Mouse (Mus musculus) liver, adult 2 months (tissue): Measurements from ENCODE around the gene Slc5a1. TPM values are rescaled to one million over a fixed set of nuclear protein-coding genes. Genes with fewer than 3 reads are reported as not detected.
A peak's percentile ranks its signal among the peaks of the same experiment; 100 is the strongest.

Source experiments
- DNase-seq: peaks from one replicate; pipeline ENCODE4 v3.0.0-alpha.2; 2011; ENCODE audit warnings: low read depth, low spot score; ENCODE audit errors: extremely low read depth
- H3K27ac ChIP-seq: fragments of 200-500 bp; replicated peaks from 2 replicates; pipeline ENCODE4 v1.5.1; 2012; ENCODE audit warnings: low read depth, mild to moderate bottlenecking, control low read depth, inconsistent platforms, low read length; ENCODE audit not compliant: insufficient read depth
- H3K27me3 ChIP-seq: fragments of 200-500 bp; 2 replicates; pipeline ENCODE4 v1.6.1; 2012; ENCODE audit warnings: mild to moderate bottlenecking, moderate library complexity, low read length, inconsistent platforms; ENCODE audit not compliant: control insufficient read depth, insufficient read depth
- H3K36me3 ChIP-seq: fragments of 200-500 bp; 2 replicates; pipeline ENCODE4 v1.6.1; 2012; ENCODE audit warnings: low read length, inconsistent platforms; ENCODE audit not compliant: control insufficient read depth, insufficient read depth
- H3K4me1 ChIP-seq: fragments of 200-500 bp; 2 replicates; pipeline ENCODE4 v1.6.1; 2011; ENCODE audit warnings: low read length; ENCODE audit not compliant: control insufficient read depth, insufficient read depth
- H3K4me3 ChIP-seq: fragments of 200-500 bp; 2 replicates; pipeline ENCODE4 v1.5.1; 2011; ENCODE audit warnings: low read depth, mild to moderate bottlenecking, control low read depth, low read length, moderate library complexity; ENCODE audit not compliant: insufficient read depth
- H3K79me2 ChIP-seq: fragments of 200-500 bp; 2 replicates; pipeline ENCODE4 v1.6.1; 2012; ENCODE audit warnings: inconsistent platforms, mild to moderate bottlenecking, low read length, moderate library complexity; ENCODE audit not compliant: control insufficient read depth, insufficient read depth
- H3K9ac ChIP-seq: fragments of 200-500 bp; 2 replicates; pipeline ENCODE4 v1.6.1; 2012; ENCODE audit warnings: low read depth, mild to moderate bottlenecking, control low read depth, inconsistent platforms, low read length
- CTCF ChIP-seq: fragments of 200-500 bp; IDR thresholded peaks from 2 replicates; pipeline ENCODE4 v1.5.1; 2011; ENCODE audit warnings: low read depth, low read length, control low read depth
- POLR2A ChIP-seq: fragments of 200-500 bp; IDR thresholded peaks from 2 replicates; pipeline ENCODE4 v1.6.1; 2011; ENCODE audit warnings: low read length, control low read depth; ENCODE audit not compliant: insufficient read depth; ENCODE audit errors: extremely low read depth
- WGBS: fragments of 180-500 bp; shearing (Covaris S2); methylation state at CpG from one replicate; pipeline ENCODE4 v1.1.7; 2018; 5-methylcytosine and 5-hydroxymethylcytosine counted together
- polyA plus RNA-seq: library from polyadenylated mRNA; depleted of rRNA; stranded (reverse); fragments of >200 nt; gene quantifications from 2 replicates; pipeline ENCODE4 v1.2.3, GENCODE M21; 2012
- total RNA-seq: library from RNA; depleted of rRNA; stranded (reverse); fragments of >200 nt; gene quantifications from 2 replicates; pipeline ENCODE4 v1.2.3, GENCODE M21; 2014

Gene Slc5a1
- total and polyA plus RNA-seq, 2 experiments: 0.22 to 0.55 TPM

- Histone ChIP-seq H3K27ac (no peak overlapping the region), H3K36me3 (no peaks in the 10 kb centered on the region), H3K4me1 (peaks cover 3% of the 10 kb centered on the region; the same call in 1 of the 2 replicates), H3K9ac (no peak overlapping the region), H3K27me3 (no peaks in the 10 kb centered on the region), H3K4me3 (no peak overlapping the region), H3K79me2 (no peaks in the 10 kb centered on the region)
- TF ChIP-seq POLR2A (no peak), CTCF (peak; percentile 48)
- WGBS: 45% methylated on average over 7 of the region's 7 CpGs
- peak; percentile 72 for DNase-seq
Measured at GRCm38 (mm10) chr5:33142790-33143455, 38.9 kb downstream of the Slc5a1 start.

GRCm38 (mm10) chr5:33144025-33144424 is 40.0 kb downstream of the Slc5a1 start:
- WGBS: 25% methylated on average over 5 of the region's 5 CpGs
- no peaks in the 10 kb centered on the region for H3K27me3 ChIP-seq
- H3K4me1 ChIP-seq: peaks cover 3% of the 10 kb centered on the region; the same call in 1 of the 2 replicates
- peak; percentile 65 for DNase-seq
- H3K79me2 ChIP-seq: no peaks in the 10 kb centered on the region
- no peak overlapping the region for H3K4me3 ChIP-seq
- H3K9ac ChIP-seq: no peak overlapping the region
- TF ChIP-seq CTCF: peak; percentile 67; the same call in 1 of the 2 replicates
- TF ChIP-seq POLR2A: no peak
- H3K36me3 ChIP-seq: no peaks in the 10 kb centered on the region
- H3K27ac ChIP-seq: no peak overlapping the region

GRCm38 (mm10) chr5:33146837-33147236 is 42.8 kb downstream of the Slc5a1 start:
- Histone ChIP-seq H3K9ac (no peak overlapping the region), H3K4me3 (no peak overlapping the region), H3K4me1 (peaks cover 6% of the 10 kb centered on the region), H3K27me3 (no peaks in the 10 kb centered on the region), H3K36me3 (no peaks in the 10 kb centered on the region), H3K79me2 (no peaks in the 10 kb centered on the region), H3K27ac (no peak overlapping the region)
- no peak for TF ChIP-seq POLR2A
- TF ChIP-seq CTCF: no peak
- DNase-seq: peak; percentile 22
- WGBS: 87% methylated on average over 9 of the region's 9 CpGs

- TF ChIP-seq CTCF: no peak
- no peak for TF ChIP-seq POLR2A
- Histone ChIP-seq H3K4me1 (peaks cover 6% of the 10 kb centered on the region), H3K27me3 (no peaks in the 10 kb centered on the region), H3K27ac (no peak overlapping the region), H3K79me2 (no peaks in the 10 kb centered on the region), H3K4me3 (no peak overlapping the region), H3K36me3 (no peaks in the 10 kb centered on the region), H3K9ac (no peak overlapping the region)
- 31% methylated on average over 6 of the region's 6 CpGs for WGBS
- DNase-seq: peak; percentile 79
Measured at GRCm38 (mm10) chr5:33147691-33148090, 43.7 kb downstream of the Slc5a1 start.

GRCm38 (mm10) chr5:33193567-33193966 is 89.5 kb downstream of the Slc5a1 start:
- Histone ChIP-seq H3K4me1 (no peaks in the 10 kb centered on the region), H3K27me3 (no peaks in the 10 kb centered on the region), H3K36me3 (no peaks in the 10 kb centered on the region), H3K4me3 (no peak overlapping the region), H3K27ac (no peak overlapping the region), H3K79me2 (no peaks in the 10 kb centered on the region), H3K9ac (no peak overlapping the region)
- DNase-seq: no peak
- WGBS: 16% methylated on average over 7 of the region's 7 CpGs
- TF ChIP-seq POLR2A: no peak
- TF ChIP-seq CTCF: no peak

GRCm38 (mm10) chr5:33195246-33195852 is 91.3 kb downstream of the Slc5a1 start:
- DNase-seq: no peak
- Histone ChIP-seq H3K27me3 (no peaks in the 10 kb centered on the region), H3K79me2 (no peaks in the 10 kb centered on the region), H3K4me3 (no peak overlapping the region), H3K9ac (no peak overlapping the region), H3K4me1 (no peaks in the 10 kb centered on the region), H3K36me3 (no peaks in the 10 kb centered on the region), H3K27ac (no peak overlapping the region)
- TF ChIP-seq CTCF (no peak), POLR2A (no peak)
- 84% methylated on average over 9 of the region's 9 CpGs for WGBS
